Mouse (Mus musculus): ENCODE data around the gene Hnf1a. TPM values are rescaled to one million over a fixed set of nuclear protein-coding genes. Genes with fewer than 3 reads are reported as not detected.

Hnf1a gene
- polyA plus RNA-seq, 1 experiment = not detected

- TF ChIP-seq CEBPB (IDR thresholded peaks at IDR 0.05; ENCODE audit: insufficient read depth, poor library complexity, severe bottlenecking) (no peak), MYOD1 (IDR thresholded peaks at IDR 0.05; ENCODE audit: control insufficient read depth in 1 of 3, insufficient read length in 2 of 3, low read depth in 2 of 3) (no peak)
- Histone ChIP-seq H3K27me3 (ENCODE audit: control insufficient read depth, insufficient read depth, insufficient read length) (peaks cover 46% of the 10 kb centered on the region), H3K4me2 (ENCODE audit: low read depth) (no peak overlapping the region)
These were observed 1.8 kb downstream of the Hnf1a start for GRCm38 (mm10) chr5:114969064-114969463.

GRCm38 (mm10) chr5:114968651-114969050, 2.2 kb downstream of the Hnf1a start:
- H3ac ChIP-seq (ENCODE audit: control insufficient read depth, insufficient read length) = no peak overlapping the region
- H3K79me2 ChIP-seq (ENCODE audit: control insufficient read depth, insufficient read depth) = no peaks in the 10 kb centered on the region
- TF ChIP-seq MYOD1 (IDR thresholded peaks at IDR 0.05; ENCODE audit: control insufficient read depth in 1 of 3, insufficient read length in 2 of 3, low read depth in 2 of 3) (no peak), E2F4 (IDR thresholded peaks at IDR 0.05; ENCODE audit: insufficient read depth) (no peak), MYOG (IDR thresholded peaks at IDR 0.05; ENCODE audit: control insufficient read depth in 1 of 3, insufficient read depth in 1 of 3, insufficient read length in 2 of 3, low read depth in 2 of 3) (no peak), POLR2A (IDR thresholded peaks at IDR 0.05; ENCODE audit: insufficient read length, low read depth) (no peak), TCF12 (IDR thresholded peaks at IDR 0.05; ENCODE audit: insufficient read depth, poor library complexity, severe bottlenecking) (no peak), USF1 (IDR thresholded peaks at IDR 0.05; ENCODE audit: low read depth) (no peak), TCF3 (IDR thresholded peaks at IDR 0.05; ENCODE audit: insufficient read length, low read depth) (no peak), REST (IDR thresholded peaks at IDR 0.05; ENCODE audit: insufficient read depth, insufficient read length) (no peak), POLR2AphosphoS2 (IDR thresholded peaks at IDR 0.05; ENCODE audit: insufficient read length, low read depth) (no peak), CEBPB (IDR thresholded peaks at IDR 0.05; ENCODE audit: insufficient read depth, poor library complexity, severe bottlenecking) (no peak), MAX (IDR thresholded peaks at IDR 0.05; ENCODE audit: low read depth) (no peak), SRF (IDR thresholded peaks at IDR 0.05; ENCODE audit: control insufficient read depth, insufficient read length, low read depth) (no peak)
- H3K4me3 ChIP-seq = no peak overlapping the region
- H3K27me3 ChIP-seq (ENCODE audit: control insufficient read depth, insufficient read depth, insufficient read length) = peaks cover 46% of the 10 kb centered on the region
- H3K36me3 ChIP-seq (ENCODE audit: control insufficient read depth, insufficient read depth) = no peaks in the 10 kb centered on the region
- no peak overlapping the region for H3K4me2 ChIP-seq (ENCODE audit: low read depth)

More at GRCm38 (mm10) chr5:114969064-114969463, 1.8 kb downstream of the Hnf1a start:
- Histone ChIP-seq H3K79me2 (ENCODE audit: control insufficient read depth, insufficient read depth) (no peaks in the 10 kb centered on the region), H3K4me3 (no peak overlapping the region), H3ac (ENCODE audit: control insufficient read depth, insufficient read length) (no peak overlapping the region), H3K36me3 (ENCODE audit: control insufficient read depth, insufficient read depth) (no peaks in the 10 kb centered on the region)

- H3K79me2 ChIP-seq (ENCODE audit: control insufficient read depth, insufficient read depth) = no peaks in the 10 kb centered on the region
- no peak for TF ChIP-seq MAX (IDR thresholded peaks at IDR 0.05; ENCODE audit: low read depth)
- no peak for TF ChIP-seq POLR2AphosphoS2 (IDR thresholded peaks at IDR 0.05; ENCODE audit: insufficient read length, low read depth)
- TF ChIP-seq POLR2A (IDR thresholded peaks at IDR 0.05; ENCODE audit: insufficient read length, low read depth) = no peak
- H3K4me3 ChIP-seq = no peak overlapping the region
- H3K4me2 ChIP-seq (ENCODE audit: low read depth) = no peak overlapping the region
- H3K27me3 ChIP-seq (ENCODE audit: control insufficient read depth, insufficient read depth, insufficient read length) = peaks cover 51% of the 10 kb centered on the region
- H3K36me3 ChIP-seq (ENCODE audit: control insufficient read depth, insufficient read depth) = no peaks in the 10 kb centered on the region
- no peak overlapping the region for H3ac ChIP-seq (ENCODE audit: control insufficient read depth, insufficient read length)
These were observed 3.2 kb downstream of the Hnf1a start for GRCm38 (mm10) chr5:114967523-114968268.

- Histone ChIP-seq H3K36me3 (ENCODE audit: control insufficient read depth, insufficient read depth) (no peaks in the 10 kb centered on the region), H3K4me2 (ENCODE audit: low read depth) (peak overlapping the region; percentile 38), H3K27me3 (ENCODE audit: control insufficient read depth, insufficient read depth, insufficient read length) (peaks cover 46% of the 10 kb centered on the region), H3ac (ENCODE audit: control insufficient read depth, insufficient read length) (no peak overlapping the region), H3K4me3 (no peak overlapping the region), H3K79me2 (ENCODE audit: control insufficient read depth, insufficient read depth) (no peaks in the 10 kb centered on the region)
- TF ChIP-seq MYOD1 (IDR thresholded peaks at IDR 0.05; ENCODE audit: control insufficient read depth in 1 of 3, insufficient read length in 2 of 3, low read depth in 2 of 3) (no peak), TCF3 (IDR thresholded peaks at IDR 0.05; ENCODE audit: insufficient read length, low read depth) (no peak), POLR2A (IDR thresholded peaks at IDR 0.05; ENCODE audit: insufficient read length, low read depth) (no peak), TCF12 (IDR thresholded peaks at IDR 0.05; ENCODE audit: insufficient read depth, poor library complexity, severe bottlenecking) (no peak), MYOG (IDR thresholded peaks at IDR 0.05; ENCODE audit: control insufficient read depth in 1 of 3, insufficient read depth in 1 of 3, insufficient read length in 2 of 3, low read depth in 2 of 3) (no peak), POLR2AphosphoS2 (IDR thresholded peaks at IDR 0.05; ENCODE audit: insufficient read length, low read depth) (no peak), REST (IDR thresholded peaks at IDR 0.05; ENCODE audit: insufficient read depth, insufficient read length) (no peak), CEBPB (IDR thresholded peaks at IDR 0.05; ENCODE audit: insufficient read depth, poor library complexity, severe bottlenecking) (no peak), E2F4 (IDR thresholded peaks at IDR 0.05; ENCODE audit: insufficient read depth) (no peak), SRF (IDR thresholded peaks at IDR 0.05; ENCODE audit: control insufficient read depth, insufficient read length, low read depth) (no peak), USF1 (IDR thresholded peaks at IDR 0.05; ENCODE audit: low read depth) (no peak), MAX (IDR thresholded peaks at IDR 0.05; ENCODE audit: low read depth) (no peak)
These were observed 5.7 kb downstream of the Hnf1a start for GRCm38 (mm10) chr5:114964967-114965898.

Data from myocyte (in vitro differentiated cells).